Mouse (Mus musculus) embryonic facial prominence, embryonic 15.5 days (tissue): ENCODE results near the gene Gpr19. TPM values are rescaled to one million over a fixed set of nuclear protein-coding genes. Genes with fewer than 3 reads are reported as not detected.

Source experiments
- ATAC-seq: fragments of 200-750 bp; cut with Nextera tagmentation; 2 replicates; pipeline ENCODE4 v1.8.0; 2017; ENCODE audit warnings: low read depth, moderate TSS enrichment; ENCODE audit not compliant: insufficient number of reproducible peaks, low FRiP score, low TSS enrichment
- H3K27ac ChIP-seq: fragments of 300-500 bp; sonication (generic); replicated peaks from 2 replicates; pipeline ENCODE4 v1.5.1; 2015; ENCODE audit warnings: mild to moderate bottlenecking, inconsistent platforms
- H3K27me3 ChIP-seq: fragments of 300-500 bp; sonication (generic); 2 replicates; pipeline ENCODE4 v1.6.1; 2015; ENCODE audit warnings: inconsistent platforms
- H3K36me3 ChIP-seq: fragments of 300-500 bp; sonication (generic); 2 replicates; pipeline ENCODE4 v1.6.1; 2015; ENCODE audit warnings: mild to moderate bottlenecking, inconsistent platforms
- H3K4me1 ChIP-seq: fragments of 300-500 bp; sonication (generic); 2 replicates; pipeline ENCODE4 v1.6.1; 2015; ENCODE audit warnings: inconsistent platforms
- H3K4me2 ChIP-seq: fragments of 300-500 bp; sonication (generic); replicated peaks from 2 replicates; pipeline ENCODE4 v1.6.1; 2015; ENCODE audit warnings: mild to moderate bottlenecking, inconsistent platforms
- H3K4me3 ChIP-seq: fragments of 300-500 bp; sonication (generic); replicated peaks from 2 replicates; pipeline ENCODE4 v1.5.1; 2015; ENCODE audit warnings: mild to moderate bottlenecking, inconsistent platforms
- H3K9ac ChIP-seq: fragments of 300-500 bp; sonication (generic); 2 replicates; pipeline ENCODE4 v1.6.1; 2015; ENCODE audit warnings: inconsistent platforms
- H3K9me3 ChIP-seq: fragments of 300-500 bp; sonication (generic); replicated peaks from 2 replicates; pipeline ENCODE4 v1.6.1; 2016; ENCODE audit warnings: inconsistent platforms
- WGBS: fragments of 180-500 bp; shearing (Covaris S2); methylation state at CpG from one replicate; pipeline ENCODE4 v1.1.7; 2015; 5-methylcytosine and 5-hydroxymethylcytosine counted together
- polyA plus RNA-seq: library from polyadenylated mRNA; unstranded; fragments of >200 nt; fragmentation: Nextera tagmentation; extraction: Ambion mirVana; gene quantifications from 2 replicates; pipeline ENCODE4 v1.2.1, GENCODE M21; 2015

The Gpr19 gene
- polyA plus RNA-seq, 1 experiment from 2014 or later = 6.8 TPM

GRCm38 (mm10) chr6:134866113-134866512 is 32.3 kb downstream of the Gpr19 start:
- no peak for ATAC-seq
- 90% methylated on average over 7 of the region's 7 CpGs for WGBS
- Histone ChIP-seq H3K4me3 (no peak overlapping the region), H3K9me3 (no peaks in the 10 kb centered on the region), H3K4me1 (peaks cover 12% of the 10 kb centered on the region), H3K27ac (no peak overlapping the region), H3K27me3 (no peaks in the 10 kb centered on the region), H3K36me3 (peaks cover 13% of the 10 kb centered on the region), H3K9ac (no peak overlapping the region), H3K4me2 (no peak overlapping the region)

DNA sequence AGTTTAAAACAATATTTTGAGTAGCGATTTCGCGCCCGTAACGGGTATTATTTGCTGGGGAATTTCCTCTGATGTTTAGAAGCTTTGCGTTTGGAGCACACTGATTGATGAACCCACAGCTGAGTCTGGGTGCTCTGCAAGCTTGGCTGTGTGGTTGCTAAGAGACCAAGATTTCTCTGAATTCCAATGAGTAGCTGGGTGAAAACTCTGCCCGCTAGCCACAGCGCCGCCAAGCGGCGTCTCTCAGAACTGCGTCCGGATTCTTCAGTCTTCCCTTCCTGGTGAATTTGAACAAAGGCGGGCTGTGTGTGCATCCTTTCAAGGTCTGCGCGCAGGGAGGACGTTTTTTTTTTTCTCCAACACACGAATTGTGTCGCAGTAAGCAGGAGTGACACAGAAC is 35.2 kb downstream of the Gpr19 start:
- H3K4me2 ChIP-seq = peak overlapping the region; percentile 57
- H3K27ac ChIP-seq = peak overlapping the region; percentile 73
- peak overlapping the region; percentile 35 for H3K4me3 ChIP-seq
- H3K27me3 ChIP-seq = no peaks in the 10 kb centered on the region
- peak; percentile 85 for ATAC-seq
- H3K9me3 ChIP-seq = no peaks in the 10 kb centered on the region
- H3K36me3 ChIP-seq = no peaks in the 10 kb centered on the region
- under 1% methylated on average over 19 of the region's 19 CpGs for WGBS
- no peak overlapping the region for H3K9ac ChIP-seq
- H3K4me1 ChIP-seq = peaks cover 12% of the 10 kb centered on the region

DNA sequence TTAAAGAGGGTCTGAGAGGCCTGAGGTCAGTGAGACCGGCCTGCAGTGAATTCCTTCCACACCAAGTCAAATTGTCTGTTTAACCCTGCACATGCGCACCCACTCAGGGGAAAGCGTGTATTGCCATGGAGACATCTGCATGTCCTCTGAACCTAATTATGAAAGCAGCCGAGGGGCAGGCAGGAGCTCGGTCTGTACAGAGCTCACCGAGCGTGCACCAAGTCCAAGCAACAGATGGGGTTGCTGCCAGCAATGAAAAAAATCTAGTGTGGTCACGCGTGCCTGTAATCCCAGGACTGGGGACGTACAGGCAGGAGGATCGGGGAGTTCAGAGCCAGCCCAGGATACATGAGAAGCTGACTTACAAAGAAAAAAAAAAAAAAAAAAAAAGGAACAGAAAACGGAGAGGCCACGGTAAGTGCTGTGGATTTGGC is 35.7 kb downstream of the Gpr19 start:
- Histone ChIP-seq H3K9me3 (no peaks in the 10 kb centered on the region), H3K27ac (peak overlapping the region; percentile 73), H3K4me2 (peak overlapping the region; percentile 57), H3K4me1 (peaks cover 12% of the 10 kb centered on the region), H3K27me3 (no peaks in the 10 kb centered on the region), H3K4me3 (peak overlapping the region; percentile 35), H3K9ac (no peak overlapping the region), H3K36me3 (no peaks in the 10 kb centered on the region)
- peak; percentile 73 for ATAC-seq
- WGBS = 7% methylated on average over 13 of the region's 13 CpGs

GRCm38 (mm10) chr6:134861386-134861785 is 37.0 kb downstream of the Gpr19 start:
- Histone ChIP-seq H3K27me3 (no peaks in the 10 kb centered on the region), H3K4me2 (no peak overlapping the region), H3K4me3 (no peak overlapping the region), H3K9ac (no peak overlapping the region), H3K4me1 (peaks cover 12% of the 10 kb centered on the region), H3K36me3 (peaks cover 8% of the 10 kb centered on the region; the same call in 1 of the 2 replicates), H3K27ac (no peak overlapping the region), H3K9me3 (no peaks in the 10 kb centered on the region)
- no peak for ATAC-seq
- WGBS = 83% methylated on average over 12 of the region's 12 CpGs

- Histone ChIP-seq H3K9ac (no peak overlapping the region), H3K9me3 (no peaks in the 10 kb centered on the region), H3K36me3 (peaks cover 8% of the 10 kb centered on the region; the same call in 1 of the 2 replicates), H3K4me3 (no peak overlapping the region), H3K27ac (no peak overlapping the region), H3K27me3 (no peaks in the 10 kb centered on the region), H3K4me1 (peaks cover 12% of the 10 kb centered on the region), H3K4me2 (no peak overlapping the region)
- ATAC-seq = no peak
- 81% methylated on average over 4 of the region's 4 CpGs for WGBS
Measured at GRCm38 (mm10) chr6:134860275-134860674, 38.1 kb downstream of the Gpr19 start.

DNA sequence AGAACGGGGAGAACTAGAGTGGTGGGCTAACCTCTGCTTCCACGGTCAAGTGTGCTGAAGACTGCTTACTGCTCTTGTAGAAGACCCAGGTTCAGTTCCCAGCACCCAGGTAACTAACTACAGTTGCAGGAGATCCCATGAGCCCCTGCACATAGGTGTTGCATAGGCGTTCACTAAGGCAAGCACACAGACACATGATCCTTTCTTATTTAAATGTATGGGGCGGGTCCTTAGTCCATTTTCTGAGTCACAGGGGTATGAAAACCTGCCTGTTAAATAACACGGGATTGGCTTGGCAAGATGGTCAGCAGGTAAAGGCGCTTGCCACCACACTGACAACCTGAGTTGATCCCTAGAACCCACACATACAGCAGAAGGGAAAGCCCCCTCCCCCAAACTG is 39.4 kb downstream of the Gpr19 start:
- peaks cover 12% of the 10 kb centered on the region for H3K4me1 ChIP-seq
- H3K9ac ChIP-seq = no peak overlapping the region
- no peak overlapping the region for H3K4me3 ChIP-seq
- no peak overlapping the region for H3K4me2 ChIP-seq
- ATAC-seq = no peak
- H3K9me3 ChIP-seq = no peaks in the 10 kb centered on the region
- no peaks in the 10 kb centered on the region for H3K27me3 ChIP-seq
- peaks cover 8% of the 10 kb centered on the region; the same call in 1 of the 2 replicates for H3K36me3 ChIP-seq
- no peak overlapping the region for H3K27ac ChIP-seq
- WGBS = 89% methylated on average over 6 of the region's 6 CpGs

DNA sequence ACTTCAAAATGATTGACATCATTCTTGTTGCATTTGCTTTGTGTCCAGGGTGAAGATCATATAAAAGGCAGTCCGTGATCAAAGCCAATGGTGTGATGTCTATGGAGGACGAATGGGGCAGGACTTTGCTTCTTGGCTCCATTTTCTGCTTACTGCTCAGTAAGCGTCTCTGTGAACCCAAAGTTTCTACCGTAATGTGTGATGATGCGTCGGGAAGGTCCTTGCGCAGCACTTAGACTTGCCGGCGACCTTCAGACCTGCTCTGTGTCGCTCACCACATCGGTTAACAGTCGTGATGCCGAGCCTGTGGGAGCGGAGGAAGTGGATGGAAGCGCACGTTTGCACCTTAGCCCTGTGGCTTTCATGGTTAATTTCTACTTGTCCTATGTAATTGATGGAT is 42.5 kb downstream of the Gpr19 start:
- ATAC-seq = no peak
- H3K9me3 ChIP-seq = no peaks in the 10 kb centered on the region
- H3K36me3 ChIP-seq = peaks cover 12% of the 10 kb centered on the region; the same call in 1 of the 2 replicates
- no peaks in the 10 kb centered on the region for H3K4me1 ChIP-seq
- H3K27ac ChIP-seq = no peak overlapping the region
- WGBS = 90% methylated on average over 16 of the region's 16 CpGs
- no peak overlapping the region for H3K4me3 ChIP-seq
- no peaks in the 10 kb centered on the region for H3K27me3 ChIP-seq
- no peak overlapping the region for H3K4me2 ChIP-seq
- H3K9ac ChIP-seq = no peak overlapping the region

GRCm38 (mm10) chr6:134854782-134855181 is 43.6 kb downstream of the Gpr19 start:
- peaks cover 22% of the 10 kb centered on the region; the same call in 1 of the 2 replicates for H3K36me3 ChIP-seq
- no peak overlapping the region for H3K9ac ChIP-seq
- no peaks in the 10 kb centered on the region for H3K4me1 ChIP-seq
- no peaks in the 10 kb centered on the region for H3K9me3 ChIP-seq
- H3K4me2 ChIP-seq = no peak overlapping the region
- ATAC-seq = no peak
- WGBS = 84% methylated on average over 5 of the region's 5 CpGs
- H3K27ac ChIP-seq = no peak overlapping the region
- H3K4me3 ChIP-seq = no peak overlapping the region
- H3K27me3 ChIP-seq = no peaks in the 10 kb centered on the region

DNA sequence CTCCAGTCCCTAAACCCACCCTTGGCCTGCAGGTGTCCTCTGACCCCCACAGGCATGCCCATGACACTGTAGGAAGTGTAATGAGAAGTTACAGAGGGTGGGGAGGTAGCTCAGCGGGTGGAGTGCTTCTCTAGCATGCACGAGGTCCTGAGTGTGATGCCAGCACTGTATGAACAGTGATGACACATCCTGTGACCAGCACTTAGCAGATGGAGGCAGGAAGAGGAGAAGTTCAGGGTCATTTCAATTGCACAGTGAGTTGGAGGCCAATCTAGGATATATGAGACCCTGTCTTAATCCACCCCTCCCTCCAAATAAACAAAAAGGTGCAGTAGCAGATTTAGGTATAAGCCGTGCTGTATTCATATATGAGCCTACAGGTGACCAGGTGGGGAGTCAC is 48.4 kb downstream of the Gpr19 start:
- no peaks in the 10 kb centered on the region for H3K9me3 ChIP-seq
- H3K9ac ChIP-seq = no peak overlapping the region
- H3K4me3 ChIP-seq = no peak overlapping the region
- no peak overlapping the region for H3K27ac ChIP-seq
- WGBS = 73% methylated on average over 3 of the region's 3 CpGs
- H3K4me2 ChIP-seq = no peak overlapping the region
- ATAC-seq = no peak
- no peaks in the 10 kb centered on the region for H3K27me3 ChIP-seq
- peaks cover 14% of the 10 kb centered on the region for H3K36me3 ChIP-seq
- no peaks in the 10 kb centered on the region for H3K4me1 ChIP-seq

- WGBS = 89% methylated on average over 2 of the region's 2 CpGs
- H3K9me3 ChIP-seq = no peaks in the 10 kb centered on the region
Measured at GRCm38 (mm10) chr6:134849461-134849860, 48.9 kb downstream of the Gpr19 start.

DNA sequence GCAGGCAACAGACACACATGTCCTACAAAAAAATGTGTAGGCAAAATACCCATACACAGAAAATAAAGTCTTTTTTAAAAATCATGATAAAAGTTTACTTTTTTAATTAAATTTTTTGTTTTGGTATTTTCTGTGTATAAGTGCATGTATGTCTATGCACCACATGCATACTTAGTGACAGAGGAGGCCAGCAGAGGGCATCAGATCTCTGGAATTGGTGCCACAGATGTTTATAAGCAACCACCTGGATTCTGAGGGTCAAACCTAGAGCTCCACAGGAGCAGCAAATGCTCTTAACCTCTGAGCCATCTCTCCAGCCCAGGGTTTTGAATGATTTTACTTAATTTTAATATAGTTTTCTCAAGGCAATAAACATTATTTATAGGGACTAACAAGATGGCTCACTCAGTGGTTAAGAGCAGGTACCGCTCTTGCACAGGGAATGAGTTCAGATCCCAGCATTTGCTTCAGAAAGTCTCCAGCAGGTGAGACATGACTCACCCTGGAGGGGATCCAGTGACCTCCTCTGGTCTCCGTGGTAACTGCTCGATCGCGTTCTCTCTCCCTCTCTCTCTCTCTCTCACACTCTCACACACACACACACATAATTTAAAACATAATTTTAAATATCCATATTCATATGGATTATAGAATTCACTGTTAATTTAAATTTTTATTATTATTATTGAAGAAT is 50.0 kb downstream of the Gpr19 start:
- no peak overlapping the region for H3K4me2 ChIP-seq
- WGBS = 80% methylated on average over 5 of the region's 5 CpGs
- no peak overlapping the region for H3K27ac ChIP-seq
- no peaks in the 10 kb centered on the region for H3K27me3 ChIP-seq
- no peak overlapping the region for H3K4me3 ChIP-seq
- no peaks in the 10 kb centered on the region for H3K9me3 ChIP-seq
- H3K36me3 ChIP-seq = peaks cover 14% of the 10 kb centered on the region
- no peaks in the 10 kb centered on the region for H3K4me1 ChIP-seq
- no peak for ATAC-seq
- H3K9ac ChIP-seq = no peak overlapping the region

More at GRCm38 (mm10) chr6:134849461-134849860, 48.9 kb downstream of the Gpr19 start:
- Histone ChIP-seq H3K4me1 (no peaks in the 10 kb centered on the region), H3K27me3 (no peaks in the 10 kb centered on the region), H3K27ac (no peak overlapping the region), H3K4me3 (no peak overlapping the region), H3K9ac (no peak overlapping the region), H3K36me3 (peaks cover 14% of the 10 kb centered on the region), H3K4me2 (no peak overlapping the region)
- ATAC-seq = no peak

DNA sequence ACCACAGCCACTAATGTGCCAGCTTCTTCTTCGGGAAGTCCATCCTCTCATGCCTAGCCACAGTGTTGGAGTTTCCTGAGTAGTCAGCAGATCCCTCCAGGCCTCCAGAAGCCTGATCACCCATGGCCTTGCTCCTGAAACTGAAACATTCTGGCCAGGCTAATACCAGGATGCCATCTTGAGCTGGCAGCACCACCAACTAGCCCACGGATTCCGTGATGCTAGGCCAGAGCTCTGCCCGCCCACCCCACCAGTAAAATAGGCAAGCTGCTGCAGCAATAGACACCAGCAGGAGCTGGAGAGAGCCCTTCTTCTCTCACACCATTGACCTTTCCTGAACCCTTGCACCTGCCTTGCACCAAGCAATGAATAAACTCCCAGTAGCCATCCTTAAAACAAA is 50.8 kb downstream of the Gpr19 start:
- 87% methylated on average over 4 of the region's 4 CpGs for WGBS
- peaks cover 14% of the 10 kb centered on the region for H3K36me3 ChIP-seq
- no peak overlapping the region for H3K27ac ChIP-seq
- H3K4me3 ChIP-seq = no peak overlapping the region
- no peak overlapping the region for H3K4me2 ChIP-seq
- no peak for ATAC-seq
- H3K9me3 ChIP-seq = no peaks in the 10 kb centered on the region
- H3K4me1 ChIP-seq = no peaks in the 10 kb centered on the region
- H3K27me3 ChIP-seq = no peaks in the 10 kb centered on the region
- H3K9ac ChIP-seq = no peak overlapping the region
